Mouse (Mus musculus): ENCODE results near the gene Bhlhe23. TPM values are rescaled to one million over a fixed set of nuclear protein-coding genes. Genes with fewer than 3 reads are reported as not detected.

Gene Bhlhe23
- polyA plus RNA-seq, 1 experiment: not detected

GRCm38 (mm10) chr2:180754976-180755688 lies 21.6 kb downstream of the Bhlhe23 start:
- H3K4me3 ChIP-seq (replicated peaks): no peak overlapping the region
- no peaks in the 10 kb centered on the region for H3K36me3 ChIP-seq (ENCODE audit: control insufficient read depth)
- no peak for TF ChIP-seq GATA1 (IDR thresholded peaks at IDR 0.05; ENCODE audit: low read length)
- no peak for TF ChIP-seq TAL1 (IDR thresholded peaks at IDR 0.05; ENCODE audit: low read length)
- H3K4me1 ChIP-seq (ENCODE audit: control insufficient read depth): no peaks in the 10 kb centered on the region
- no peaks in the 10 kb centered on the region for H3K9me3 ChIP-seq (ENCODE audit: control insufficient read depth, low read length)
- H3K27me3 ChIP-seq (ENCODE audit: control insufficient read depth): no peaks in the 10 kb centered on the region

DNA sequence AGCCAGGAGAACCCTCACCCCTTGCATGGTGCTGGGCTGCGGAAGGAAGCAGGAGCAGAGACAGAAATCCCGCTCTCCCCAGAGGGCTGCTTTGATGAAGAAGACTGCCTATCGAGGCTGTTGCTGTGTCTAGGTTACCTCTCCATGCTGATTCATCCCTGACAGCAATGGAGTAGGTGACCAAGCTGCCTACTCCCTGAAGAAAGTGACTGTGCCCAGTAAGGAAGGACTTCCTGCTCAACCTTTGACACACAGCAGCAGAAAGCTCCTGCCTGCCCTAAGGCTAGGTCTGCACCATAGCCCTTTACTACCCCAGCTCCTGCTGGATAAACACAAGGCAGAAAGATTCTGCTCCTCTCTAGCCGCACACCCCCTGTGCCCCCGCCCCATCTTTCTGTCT lies 27.8 kb downstream of the Bhlhe23 start:
- peaks cover 2% of the 10 kb centered on the region; the same call in 1 of the 2 replicates for H3K4me1 ChIP-seq (ENCODE audit: control insufficient read depth)
- H3K9me3 ChIP-seq (ENCODE audit: control insufficient read depth, low read length): no peaks in the 10 kb centered on the region
- no peak overlapping the region for H3K4me3 ChIP-seq (replicated peaks)
- no peaks in the 10 kb centered on the region for H3K36me3 ChIP-seq (ENCODE audit: control insufficient read depth)
- no peak for TF ChIP-seq GATA1 (IDR thresholded peaks at IDR 0.05; ENCODE audit: low read length)
- no peak for TF ChIP-seq TAL1 (IDR thresholded peaks at IDR 0.05; ENCODE audit: low read length)
- H3K27me3 ChIP-seq (ENCODE audit: control insufficient read depth): peaks cover 3% of the 10 kb centered on the region; the same call in 1 of the 2 replicates

DNA sequence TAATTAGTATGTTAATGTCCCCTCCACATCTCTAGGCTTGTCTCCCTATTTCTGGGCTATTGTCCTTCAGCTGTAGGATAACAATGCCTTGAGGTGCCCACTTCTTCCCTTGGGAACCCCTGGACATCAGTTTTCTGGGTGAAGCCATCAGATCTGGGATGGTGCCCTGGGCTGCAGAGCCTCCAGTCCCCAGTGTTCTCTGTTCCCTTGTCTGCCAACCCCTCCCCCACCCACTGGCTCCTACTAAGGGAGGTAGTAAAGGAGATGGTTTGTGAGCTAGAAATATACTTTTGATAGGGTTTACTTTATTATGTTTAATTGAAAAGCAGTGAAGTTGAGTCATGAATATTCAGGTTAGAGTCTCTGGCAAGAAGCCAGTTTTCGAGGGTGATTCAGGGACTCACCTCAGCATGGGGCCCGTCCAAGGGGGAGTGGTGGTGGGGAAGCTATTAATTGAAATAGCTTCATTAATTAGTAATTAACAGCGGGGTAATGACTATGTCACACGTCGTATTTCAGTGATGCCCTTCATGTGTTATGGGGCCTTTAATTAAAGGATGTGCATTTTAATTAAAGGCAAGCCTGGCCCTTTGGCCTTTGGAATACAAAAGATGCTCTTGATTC lies 30.0 kb downstream of the Bhlhe23 start:
- Histone ChIP-seq H3K4me3 (replicated peaks) (no peak overlapping the region), H3K36me3 (ENCODE audit: control insufficient read depth) (no peaks in the 10 kb centered on the region), H3K27me3 (ENCODE audit: control insufficient read depth) (peaks cover 3% of the 10 kb centered on the region; the same call in 1 of the 2 replicates), H3K4me1 (ENCODE audit: control insufficient read depth) (peaks cover 2% of the 10 kb centered on the region; the same call in 1 of the 2 replicates), H3K9me3 (ENCODE audit: control insufficient read depth, low read length) (no peaks in the 10 kb centered on the region)
- no peak for TF ChIP-seq TAL1 (IDR thresholded peaks at IDR 0.05; ENCODE audit: low read length)
- TF ChIP-seq GATA1 (IDR thresholded peaks at IDR 0.05; ENCODE audit: low read length): no peak

GRCm38 (mm10) chr2:180745248-180745927 lies 31.3 kb downstream of the Bhlhe23 start:
- Histone ChIP-seq H3K9me3 (ENCODE audit: control insufficient read depth, low read length) (no peaks in the 10 kb centered on the region), H3K4me3 (replicated peaks) (no peak overlapping the region), H3K4me1 (ENCODE audit: control insufficient read depth) (peaks cover 2% of the 10 kb centered on the region; the same call in 1 of the 2 replicates), H3K36me3 (ENCODE audit: control insufficient read depth) (no peaks in the 10 kb centered on the region), H3K27me3 (ENCODE audit: control insufficient read depth) (peaks cover 3% of the 10 kb centered on the region; the same call in 1 of the 2 replicates)
- no peak for TF ChIP-seq TAL1 (IDR thresholded peaks at IDR 0.05; ENCODE audit: low read length)
- no peak for TF ChIP-seq GATA1 (IDR thresholded peaks at IDR 0.05; ENCODE audit: low read length)

DNA sequence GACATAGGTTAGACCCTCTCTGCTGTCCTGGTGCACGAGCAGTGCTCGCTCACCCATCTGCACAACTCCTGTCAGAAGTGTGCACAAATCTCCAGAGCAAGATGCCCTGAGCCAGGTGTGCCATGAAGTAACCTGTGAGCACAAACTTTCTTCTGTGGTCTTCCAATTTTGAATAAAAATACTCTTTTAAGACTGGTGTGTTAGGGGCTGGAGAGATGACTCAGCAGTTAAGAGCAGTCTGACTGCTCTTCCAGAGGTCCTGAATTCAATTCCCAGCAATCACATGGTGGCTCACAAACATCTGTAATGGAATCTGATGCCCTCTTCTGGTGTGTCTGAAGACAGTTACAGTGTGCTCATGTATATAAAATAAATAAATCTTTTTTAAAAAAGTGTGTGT lies 33.4 kb downstream of the Bhlhe23 start:
- Histone ChIP-seq H3K4me3 (replicated peaks) (no peak overlapping the region), H3K9me3 (ENCODE audit: control insufficient read depth, low read length) (no peaks in the 10 kb centered on the region), H3K4me1 (ENCODE audit: control insufficient read depth) (peaks cover 2% of the 10 kb centered on the region; the same call in 1 of the 2 replicates), H3K36me3 (ENCODE audit: control insufficient read depth) (no peaks in the 10 kb centered on the region), H3K27me3 (ENCODE audit: control insufficient read depth) (no peaks in the 10 kb centered on the region)
- TF ChIP-seq TAL1 (IDR thresholded peaks at IDR 0.05; ENCODE audit: low read length) (no peak), GATA1 (IDR thresholded peaks at IDR 0.05; ENCODE audit: low read length) (no peak)

DNA sequence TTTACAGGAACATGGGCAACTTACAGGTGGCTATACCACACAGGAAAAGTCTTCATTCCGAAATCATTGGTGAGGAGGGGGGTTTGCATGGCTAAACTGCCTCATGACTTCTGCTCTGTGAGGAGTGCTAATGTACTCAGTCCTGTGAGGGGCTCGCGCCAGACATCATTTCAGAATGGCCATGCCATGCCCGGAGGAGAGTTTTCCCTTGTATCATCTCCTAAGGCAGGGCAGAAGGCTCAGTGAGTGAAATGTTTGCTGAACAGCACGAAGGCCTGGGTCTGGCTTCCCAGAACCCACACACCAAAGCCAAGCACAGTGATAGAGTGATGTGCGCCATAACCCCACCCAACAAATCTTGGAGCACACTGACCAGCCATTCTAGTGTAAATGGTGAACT lies 33.9 kb downstream of the Bhlhe23 start:
- no peaks in the 10 kb centered on the region for H3K36me3 ChIP-seq (ENCODE audit: control insufficient read depth)
- no peaks in the 10 kb centered on the region for H3K9me3 ChIP-seq (ENCODE audit: control insufficient read depth, low read length)
- H3K4me1 ChIP-seq (ENCODE audit: control insufficient read depth): peaks cover 2% of the 10 kb centered on the region; the same call in 1 of the 2 replicates
- TF ChIP-seq GATA1 (IDR thresholded peaks at IDR 0.05; ENCODE audit: low read length) (no peak), TAL1 (IDR thresholded peaks at IDR 0.05; ENCODE audit: low read length) (no peak)
- H3K4me3 ChIP-seq (replicated peaks): no peak overlapping the region
- H3K27me3 ChIP-seq (ENCODE audit: control insufficient read depth): no peaks in the 10 kb centered on the region

- TF ChIP-seq GATA1 (IDR thresholded peaks at IDR 0.05; ENCODE audit: low read length) (no peak), TAL1 (IDR thresholded peaks at IDR 0.05; ENCODE audit: low read length) (no peak)
- Histone ChIP-seq H3K4me1 (ENCODE audit: control insufficient read depth) (peaks cover 2% of the 10 kb centered on the region; the same call in 1 of the 2 replicates), H3K4me3 (replicated peaks) (no peak overlapping the region), H3K27me3 (ENCODE audit: control insufficient read depth) (no peaks in the 10 kb centered on the region), H3K9me3 (ENCODE audit: control insufficient read depth, low read length) (no peaks in the 10 kb centered on the region), H3K36me3 (ENCODE audit: control insufficient read depth) (no peaks in the 10 kb centered on the region)
Measured at GRCm38 (mm10) chr2:180741421-180741820, 35.3 kb downstream of the Bhlhe23 start.

GRCm38 (mm10) chr2:180740349-180740748 lies 36.4 kb downstream of the Bhlhe23 start:
- TF ChIP-seq GATA1 (IDR thresholded peaks at IDR 0.05; ENCODE audit: low read length) (no peak), TAL1 (IDR thresholded peaks at IDR 0.05; ENCODE audit: low read length) (no peak)
- H3K36me3 ChIP-seq (ENCODE audit: control insufficient read depth): no peaks in the 10 kb centered on the region
- no peaks in the 10 kb centered on the region for H3K9me3 ChIP-seq (ENCODE audit: control insufficient read depth, low read length)
- H3K27me3 ChIP-seq (ENCODE audit: control insufficient read depth): no peaks in the 10 kb centered on the region
- H3K4me3 ChIP-seq (replicated peaks): no peak overlapping the region
- H3K4me1 ChIP-seq (ENCODE audit: control insufficient read depth): peaks cover 2% of the 10 kb centered on the region; the same call in 1 of the 2 replicates

DNA sequence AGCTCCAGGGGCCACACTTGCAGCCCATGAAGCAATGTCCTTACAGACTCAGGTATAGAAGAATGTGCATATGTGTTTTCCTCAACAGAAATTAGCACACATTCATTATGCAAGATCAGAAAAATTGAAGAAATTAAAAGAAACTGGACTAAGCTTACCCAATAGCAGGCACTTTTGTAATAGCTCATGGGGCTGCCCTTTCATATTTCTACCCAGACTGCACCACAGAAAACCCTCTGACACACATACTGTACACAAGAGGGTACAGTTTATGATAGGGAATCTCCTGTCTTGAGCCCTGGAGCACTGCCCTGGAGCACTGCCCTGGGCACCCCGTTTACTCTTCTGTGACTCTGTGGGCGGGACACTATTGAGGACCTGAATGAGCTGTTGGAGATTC lies 38.7 kb downstream of the Bhlhe23 start:
- no peaks in the 10 kb centered on the region; the same call in 1 of the 2 replicates for H3K27me3 ChIP-seq (ENCODE audit: control insufficient read depth)
- no peak overlapping the region for H3K4me3 ChIP-seq (replicated peaks)
- no peak for TF ChIP-seq GATA1 (IDR thresholded peaks at IDR 0.05; ENCODE audit: low read length)
- TF ChIP-seq TAL1 (IDR thresholded peaks at IDR 0.05; ENCODE audit: low read length): no peak
- no peaks in the 10 kb centered on the region for H3K4me1 ChIP-seq (ENCODE audit: control insufficient read depth)
- H3K9me3 ChIP-seq (ENCODE audit: control insufficient read depth, low read length): no peaks in the 10 kb centered on the region
- H3K36me3 ChIP-seq (ENCODE audit: control insufficient read depth): no peaks in the 10 kb centered on the region; the same call in 1 of the 2 replicates

Measured in erythroblast, embryonic 14.5 days (primary cell).